Mouse (Mus musculus) kidney, adult 2 months (tissue): ENCODE measurements around the gene Rnf185. TPM values are rescaled to one million over a fixed set of nuclear protein-coding genes. Genes with fewer than 3 reads are reported as not detected.
A peak's percentile ranks its signal among the peaks of the same experiment; 100 is the strongest.

Source experiments
- DNase-seq: peaks from one replicate; pipeline ENCODE4 v3.0.0; 2021
- H3K27ac ChIP-seq: fragments of 200-500 bp; 2 replicates; pipeline ENCODE4 v1.5.1; 2012; ENCODE audit warnings: low read depth, low read length, control low read depth, inconsistent platforms; ENCODE audit not compliant: insufficient read depth
- H3K27me3 ChIP-seq: fragments of 200-500 bp; replicated peaks from 2 replicates; pipeline ENCODE4 v1.6.1; 2012; ENCODE audit warnings: mild to moderate bottlenecking, moderate library complexity, low read length, inconsistent platforms; ENCODE audit not compliant: control insufficient read depth, insufficient read depth
- H3K36me3 ChIP-seq: fragments of 200-500 bp; 2 replicates; pipeline ENCODE4 v1.6.1; 2012; ENCODE audit warnings: mild to moderate bottlenecking, moderate library complexity, low read length, inconsistent platforms; ENCODE audit not compliant: control insufficient read depth, insufficient read depth
- H3K4me1 ChIP-seq: fragments of 200-500 bp; 2 replicates; pipeline ENCODE4 v1.6.1; 2011; ENCODE audit warnings: low read length; ENCODE audit not compliant: control insufficient read depth, insufficient read depth
- H3K4me3 ChIP-seq: fragments of 200-500 bp; 2 replicates; pipeline ENCODE4 v1.5.1; 2011; ENCODE audit warnings: mild to moderate bottlenecking, low read depth, low read length, control low read depth; ENCODE audit not compliant: insufficient read depth
- CTCF ChIP-seq: fragments of 200-500 bp; conservative IDR thresholded peaks from 2 replicates; pipeline ENCODE4 v1.5.1; 2011; ENCODE audit warnings: low read depth, mild to moderate bottlenecking, control low read depth, low read length, moderate library complexity, mixed read lengths; ENCODE audit not compliant: insufficient read depth, insufficient read length
- POLR2A ChIP-seq: fragments of 200-500 bp; IDR thresholded peaks from one replicate; pipeline ENCODE4 v1.6.1; 2011; ENCODE audit warnings: low read depth, low read length, control low read depth
- WGBS: fragments of 180-500 bp; shearing (Covaris S2); methylation state at CpG from one replicate; pipeline ENCODE4 v1.1.7; 2018; 5-methylcytosine and 5-hydroxymethylcytosine counted together
- polyA plus RNA-seq: library from polyadenylated mRNA; depleted of rRNA; stranded (reverse); fragments of >200 nt; gene quantifications from 2 replicates; pipeline ENCODE4 v1.2.3, GENCODE M21; 2012

The Rnf185 gene
- polyA plus RNA-seq, 1 experiment, result 49.4 TPM

GRCm38 (mm10) chr11:3451701-3452163, 431 bp downstream of the Rnf185 start:
- DNase-seq, result no peak
- TF ChIP-seq POLR2A, result no peak
- TF ChIP-seq CTCF, result no peak
- under 1% methylated on average over 20 of the region's 20 CpGs for WGBS

GRCm38 (mm10) chr11:3444875-3445274, 7.3 kb downstream of the Rnf185 start:
- 79% methylated on average over 8 of the region's 8 CpGs for WGBS
- no peaks in the 10 kb centered on the region for H3K36me3 ChIP-seq
- no peak overlapping the region for H3K27ac ChIP-seq
- no peaks in the 10 kb centered on the region for H3K27me3 ChIP-seq
- no peak for DNase-seq
- TF ChIP-seq CTCF, result no peak
- TF ChIP-seq POLR2A, result no peak
- no peak overlapping the region for H3K4me3 ChIP-seq
- H3K4me1 ChIP-seq, result peaks cover 9% of the 10 kb centered on the region

More at GRCm38 (mm10) chr11:3451701-3452163, 431 bp downstream of the Rnf185 start:
- no peaks in the 10 kb centered on the region for H3K36me3 ChIP-seq
- H3K4me1 ChIP-seq, result peaks cover 3% of the 10 kb centered on the region; the same call in 1 of the 2 replicates
- peak overlapping the region; percentile 77 for H3K4me3 ChIP-seq
- H3K27me3 ChIP-seq, result no peaks in the 10 kb centered on the region
- H3K27ac ChIP-seq, result peak overlapping the region; percentile 92

- Histone ChIP-seq H3K27me3 (no peaks in the 10 kb centered on the region), H3K4me1 (peaks cover 9% of the 10 kb centered on the region; the same call in 1 of the 2 replicates), H3K4me3 (no peak overlapping the region), H3K27ac (no peak overlapping the region), H3K36me3 (no peaks in the 10 kb centered on the region)
- 87% methylated on average over 2 of the region's 2 CpGs for whole genome bisulfite sequencing
- no peak for DNase-seq
- no peak for TF ChIP-seq CTCF
- no peak for TF ChIP-seq POLR2A
These were observed 9.1 kb downstream of the Rnf185 start for GRCm38 (mm10) chr11:3443091-3443490.

- Histone ChIP-seq H3K27me3 (no peaks in the 10 kb centered on the region), H3K4me1 (peaks cover 9% of the 10 kb centered on the region; the same call in 1 of the 2 replicates), H3K36me3 (no peaks in the 10 kb centered on the region), H3K27ac (no peak overlapping the region), H3K4me3 (no peak overlapping the region)
- TF ChIP-seq POLR2A (no peak), CTCF (no peak)
- 81% methylated on average over 4 of the region's 4 CpGs for WGBS
- DNase-seq, result no peak
These were observed 9.5 kb downstream of the Rnf185 start for GRCm38 (mm10) chr11:3442677-3443076.

- peak; percentile 64 for DNase-seq
These were observed 10.3 kb downstream of the Rnf185 start for GRCm38 (mm10) chr11:3441696-3442443.

GRCm38 (mm10) chr11:3437621-3438020, 14.5 kb downstream of the Rnf185 start:
- TF ChIP-seq POLR2A (no peak), CTCF (no peak)
- Histone ChIP-seq H3K36me3 (no peaks in the 10 kb centered on the region), H3K27ac (no peak overlapping the region), H3K4me1 (0 out of 2 replicates have a peak, but pooled peaks cover 3% of the 10 kb centered on the region), H3K27me3 (no peaks in the 10 kb centered on the region), H3K4me3 (no peak overlapping the region)
- DNase-seq, result no peak
- 70% methylated on average over 1 of the region's 1 CpGs for WGBS

More at GRCm38 (mm10) chr11:3441696-3442443, 10.3 kb downstream of the Rnf185 start:
- H3K4me3 ChIP-seq, result no peak overlapping the region
- TF ChIP-seq POLR2A (no peak), CTCF (no peak)
- no peaks in the 10 kb centered on the region for H3K36me3 ChIP-seq
- H3K27me3 ChIP-seq, result no peaks in the 10 kb centered on the region
- peaks cover 9% of the 10 kb centered on the region; the same call in 1 of the 2 replicates for H3K4me1 ChIP-seq
- no peak overlapping the region for H3K27ac ChIP-seq

- no peaks in the 10 kb centered on the region for H3K27me3 ChIP-seq
- H3K4me1 ChIP-seq, result no peaks in the 10 kb centered on the region; the same call in 1 of the 2 replicates
- no peak for TF ChIP-seq POLR2A
- no peak for TF ChIP-seq CTCF
- no peaks in the 10 kb centered on the region; the same call in 1 of the 2 replicates for H3K36me3 ChIP-seq
- H3K27ac ChIP-seq, result no peak overlapping the region
- no peak for DNase-seq
- WGBS, result 75% methylated on average over 4 of the region's 4 CpGs
- no peak overlapping the region for H3K4me3 ChIP-seq
These were observed 18.4 kb downstream of the Rnf185 start for GRCm38 (mm10) chr11:3433809-3434208.
